Mouse (Mus musculus): ENCODE results near the gene Insl3. TPM values are rescaled to one million over a fixed set of nuclear protein-coding genes. Genes with fewer than 3 reads are reported as not detected.

Insl3 gene
- total and polyA plus RNA-seq, 3 experiments: 1.9 to 21.4 (median 9.8) TPM

DNA sequence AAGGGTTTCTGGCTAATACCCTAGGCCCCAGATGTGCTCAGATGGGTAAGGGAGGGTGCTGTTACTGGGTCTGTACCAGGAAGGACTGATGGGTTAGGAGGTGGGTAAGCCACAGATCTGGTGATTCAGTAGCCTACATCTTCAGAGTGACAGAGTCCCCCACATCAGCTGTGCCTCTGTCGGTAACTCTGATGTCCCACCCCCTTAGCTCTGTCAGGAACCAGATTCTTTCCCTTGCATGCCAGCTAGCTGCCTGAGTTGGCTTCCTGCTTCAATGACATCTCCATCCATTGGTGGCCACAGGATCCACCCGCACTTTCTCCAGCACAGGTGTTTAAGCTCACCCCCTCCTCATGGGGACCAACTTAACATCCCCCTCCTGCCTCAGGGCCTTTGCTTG, 22.6 kb downstream of the Insl3 start:
- Histone ChIP-seq H3K4me1 (ENCODE audit: control insufficient read depth in 1 of 2, insufficient read depth in 2 of 2) (peaks cover 3 to 25% of the 10 kb centered on the region in 2 experiments; a peak in 2 of 4 replicates), H3K79me2 (replicated peaks; ENCODE audit: control insufficient read depth, extremely low read depth, insufficient read depth, poor library complexity, severe bottlenecking) (no peaks in the 10 kb centered on the region), H3K4me3 (replicated peaks in 1 of 3; ENCODE audit: low read depth in 2 of 3, low read length in 2 of 3, poor library complexity in 1 of 3) (no peak overlapping the region), H3K27me3 (replicated peaks) (no peaks in the 10 kb centered on the region), H3K4me2 (ENCODE audit: insufficient read depth, low read depth, poor library complexity, severe bottlenecking) (no peak overlapping the region), H3K27ac (ENCODE audit: insufficient read depth, low read depth) (no peak overlapping the region), H3K9ac (ENCODE audit: insufficient read depth, low read depth) (no peak overlapping the region), H3K9me3 (replicated peaks; ENCODE audit: low read length) (no peaks in the 10 kb centered on the region), H3K36me3 (replicated peaks in 1 of 2; ENCODE audit: control insufficient read depth in 1 of 2, insufficient read depth in 1 of 2, low read length in 1 of 2) (peaks cover 79 to 95% of the 10 kb centered on the region in 2 experiments)
- TF ChIP-seq IRF4 (IDR thresholded peaks at IDR 0.05; ENCODE audit: low read depth, low read length) (no peak), UBTF (IDR thresholded peaks at IDR 0.05; ENCODE audit: low read depth, low read length) (no peak)
- no peak for DNase-seq (ENCODE audit: extremely low read depth)
- in situ Hi-C loops (cut with MboI; ENCODE audit: low pct_ligation_motif_present, low pct_unique_long_range_greater_than_20kb, low sequenced_read_pairs) (no loop called here), dilution Hi-C loops (cut with MboI; ENCODE audit: extremely low pct_ligation_motif_present, extremely low pct_unique_long_range_greater_than_20kb, low sequenced_read_pairs) (no loop called here)

- Histone ChIP-seq H3K9ac (ENCODE audit: insufficient read depth, low read depth) (no peak overlapping the region), H3K36me3 (replicated peaks in 1 of 2; ENCODE audit: control insufficient read depth in 1 of 2, insufficient read depth in 1 of 2, low read length in 1 of 2) (peaks cover 86 to 98% of the 10 kb centered on the region in 2 experiments), H3K27ac (ENCODE audit: insufficient read depth, low read depth) (no peak overlapping the region; the same call in 1 of the 2 replicates), H3K4me1 (ENCODE audit: control insufficient read depth in 1 of 2, insufficient read depth in 2 of 2) (peaks cover 3 to 39% of the 10 kb centered on the region in 2 experiments; a peak in 2 of 4 replicates), H3K4me3 (replicated peaks in 1 of 3; ENCODE audit: low read depth in 2 of 3, low read length in 2 of 3, poor library complexity in 1 of 3) (no peak overlapping the region), H3K79me2 (replicated peaks; ENCODE audit: control insufficient read depth, extremely low read depth, insufficient read depth, poor library complexity, severe bottlenecking) (no peaks in the 10 kb centered on the region), H3K4me2 (ENCODE audit: insufficient read depth, low read depth, poor library complexity, severe bottlenecking) (no peak overlapping the region), H3K9me3 (replicated peaks; ENCODE audit: low read length) (no peaks in the 10 kb centered on the region), H3K27me3 (replicated peaks) (no peaks in the 10 kb centered on the region)
- DNase-seq (ENCODE audit: extremely low read depth): peak; percentile 67
- TF ChIP-seq USF2 (conservative IDR thresholded peaks at IDR 0.05; ENCODE audit: low read depth, low read length): no peak; the same call in 1 of the 2 replicates
- no peak for TF ChIP-seq JUND (conservative IDR thresholded peaks at IDR 0.05; ENCODE audit: low read depth, low read length)
- no peak for TF ChIP-seq POLR2A (IDR thresholded peaks at IDR 0.05; ENCODE audit: low read depth, low read length)
- no peak for TF ChIP-seq ZNF384 (IDR thresholded peaks at IDR 0.05; ENCODE audit: low read depth, low read length)
- TF ChIP-seq CTCF (conservative IDR thresholded peaks at IDR 0.05 in 1 of 2, IDR thresholded peaks at IDR 0.05 in 1 of 2; ENCODE audit: low read depth in 2 of 2, low read length in 2 of 2): no peak
- no peak for TF ChIP-seq JUN (IDR thresholded peaks at IDR 0.05; ENCODE audit: insufficient read depth, low read depth, low read length)
- TF ChIP-seq GABPA (IDR thresholded peaks at IDR 0.05; ENCODE audit: insufficient replicate concordance, low read depth, low read length): no peak
- TF ChIP-seq SMC3 (IDR thresholded peaks at IDR 0.05; ENCODE audit: low read depth, low read length): no peak
- no peak for TF ChIP-seq UBTF (IDR thresholded peaks at IDR 0.05; ENCODE audit: low read depth, low read length)
- TF ChIP-seq ZKSCAN1 (IDR thresholded peaks at IDR 0.05; ENCODE audit: borderline replicate concordance, low read depth, low read length): no peak
- no peak for TF ChIP-seq RAD21 (IDR thresholded peaks at IDR 0.05; ENCODE audit: low read depth, low read length)
- TF ChIP-seq ETS1 (conservative IDR thresholded peaks at IDR 0.05; ENCODE audit: low read depth, low read length): 0 out of 2 replicates have a peak, but pooled peaks have one; percentile 5
- TF ChIP-seq ELF1 (IDR thresholded peaks at IDR 0.05; ENCODE audit: low read depth, low read length): no peak
- TF ChIP-seq SIN3A (IDR thresholded peaks at IDR 0.05; ENCODE audit: low read length): 0 out of 2 replicates have a peak, but pooled peaks have one; percentile 51
- no peak for TF ChIP-seq KAT2A (IDR thresholded peaks at IDR 0.05; ENCODE audit: insufficient replicate concordance, low read length)
- no peak for TF ChIP-seq IRF4 (IDR thresholded peaks at IDR 0.05; ENCODE audit: low read depth, low read length)
- 0 out of 2 replicates have a peak, but pooled peaks have one; percentile 41 for TF ChIP-seq MAX (IDR thresholded peaks at IDR 0.05; ENCODE audit: low read length)
- TF ChIP-seq RCOR1 (conservative IDR thresholded peaks at IDR 0.05; ENCODE audit: low read depth, low read length): no peak
- no peak for TF ChIP-seq NRF1 (IDR thresholded peaks at IDR 0.05; ENCODE audit: low read depth, low read length)
- no peak for TF ChIP-seq MXI1 (IDR thresholded peaks at IDR 0.05; ENCODE audit: low read depth, low read length)
- no peak for TF ChIP-seq POLR2AphosphoS2 (IDR thresholded peaks at IDR 0.05; ENCODE audit: low read depth, low read length)
- no peak for TF ChIP-seq ZMIZ1 (IDR thresholded peaks at IDR 0.05; ENCODE audit: low read depth, low read length)
- TF ChIP-seq BHLHE40 (IDR thresholded peaks at IDR 0.05; ENCODE audit: low read depth, low read length): peak; percentile 54
- TF ChIP-seq MYC (IDR thresholded peaks at IDR 0.05; ENCODE audit: low read depth, low read length): no peak
- no peak for TF ChIP-seq PAX5 (IDR thresholded peaks at IDR 0.05; ENCODE audit: low read length)
- 0 out of 2 replicates have a peak, but pooled peaks have one; percentile 26 for TF ChIP-seq TCF12 (IDR thresholded peaks at IDR 0.05; ENCODE audit: low read depth, low read length)
- TF ChIP-seq HCFC1 (IDR thresholded peaks at IDR 0.05; ENCODE audit: low read depth, low read length): no peak
- no peak for TF ChIP-seq ZC3H11A (IDR thresholded peaks at IDR 0.05; ENCODE audit: low read depth, low read length)
- TF ChIP-seq USF1 (IDR thresholded peaks at IDR 0.05; ENCODE audit: low read depth, low read length): peak; percentile 51
- no peak for TF ChIP-seq E2F4 (IDR thresholded peaks at IDR 0.05; ENCODE audit: insufficient replicate concordance, low read depth, low read length)
- no peak for TF ChIP-seq NELFE (IDR thresholded peaks at IDR 0.05; ENCODE audit: low read depth, low read length)
- 0 out of 2 replicates have a peak, but pooled peaks have one; percentile 17 for TF ChIP-seq MAZ (IDR thresholded peaks at IDR 0.05; ENCODE audit: low read depth, low read length)
- in situ Hi-C loops (cut with MboI; ENCODE audit: low pct_ligation_motif_present, low pct_unique_long_range_greater_than_20kb, low sequenced_read_pairs) (no loop called here), dilution Hi-C loops (cut with MboI; ENCODE audit: extremely low pct_ligation_motif_present, extremely low pct_unique_long_range_greater_than_20kb, low sequenced_read_pairs) (no loop called here)
Measured at GRCm38 (mm10) chr8:71715531-71715930, 26.5 kb downstream of the Insl3 start.
